Mouse (Mus musculus): ENCODE measurements at regions not wholly inside any gene's neighbourhood (a gene's known extent, or its start where the extent isn't known, plus 50 kb on each side); places are given as distances from the start of the nearest gene placed in this dataset.

- no peak overlapping the region for H3K27ac ChIP-seq (ENCODE audit: control insufficient read depth, low read depth, low read length)
- TF ChIP-seq TAL1 (IDR thresholded peaks at IDR 0.05; ENCODE audit: low read length) = no peak
- H3K9me3 ChIP-seq (replicated peaks; ENCODE audit: insufficient read depth, low read length) = no peaks in the 10 kb centered on the region
- H3K27me3 ChIP-seq (ENCODE audit: control insufficient read depth in 1 of 2, insufficient read depth in 2 of 2, low read length in 2 of 2) = no peaks in the 10 kb centered on the region
- H3K79me2 ChIP-seq (ENCODE audit: control insufficient read depth, insufficient read depth, low read length, poor library complexity) = no peaks in the 10 kb centered on the region
- no peak overlapping the region for H3K4me3 ChIP-seq (ENCODE audit: control insufficient read depth in 1 of 2, insufficient read depth in 1 of 2, low read depth in 2 of 2, low read length in 2 of 2)
- no peak overlapping the region for H3K9ac ChIP-seq (ENCODE audit: control insufficient read depth, low read depth, low read length, poor library complexity, severe bottlenecking)
- H3K4me1 ChIP-seq (ENCODE audit: control insufficient read depth in 1 of 2, insufficient read depth in 2 of 2, low read length in 2 of 2) = no peaks in the 10 kb centered on the region
- no peaks in the 10 kb centered on the region for H3K36me3 ChIP-seq (ENCODE audit: control insufficient read depth in 1 of 2, insufficient read depth in 2 of 2, low read length in 2 of 2)
- no peak for DNase-seq (ENCODE audit: low read depth, low spot score)
Observed at GRCm38 (mm10) chr1:18416297-18416732, 151.4 kb upstream of the Defb41 start.

GRCm38 (mm10) chr1:18415879-18416278, 150.9 kb upstream of the Defb41 start:
- H3K9me3 ChIP-seq (replicated peaks; ENCODE audit: insufficient read depth, low read length) = no peaks in the 10 kb centered on the region
- H3K9ac ChIP-seq (ENCODE audit: control insufficient read depth, low read depth, low read length, poor library complexity, severe bottlenecking) = no peak overlapping the region
- H3K27ac ChIP-seq (ENCODE audit: control insufficient read depth, low read depth, low read length) = no peak overlapping the region
- TF ChIP-seq JUND (IDR thresholded peaks at IDR 0.05; ENCODE audit: low read depth, low read length) = no peak
- no peak for TF ChIP-seq RAD21 (IDR thresholded peaks at IDR 0.05; ENCODE audit: low read depth, low read length)
- TF ChIP-seq MAZ (IDR thresholded peaks at IDR 0.05; ENCODE audit: low read depth, low read length) = no peak
- no peak for TF ChIP-seq NELFE (IDR thresholded peaks at IDR 0.05; ENCODE audit: low read depth, low read length)
- TF ChIP-seq ELF1 (IDR thresholded peaks at IDR 0.05; ENCODE audit: low read depth, low read length) = no peak
- TF ChIP-seq POLR2A (IDR thresholded peaks at IDR 0.05; ENCODE audit: control insufficient read depth in 1 of 2, insufficient read depth in 1 of 2, low read depth in 1 of 2, low read length in 2 of 2, poor library complexity in 1 of 2) = no peak
- TF ChIP-seq SIN3A (IDR thresholded peaks at IDR 0.05; ENCODE audit: low read length) = no peak
- no peak for TF ChIP-seq TCF12 (IDR thresholded peaks at IDR 0.05; ENCODE audit: low read depth, low read length)
- TF ChIP-seq MYB (IDR thresholded peaks at IDR 0.05; ENCODE audit: low read depth, low read length) = no peak
- DNase-seq (ENCODE audit: low read depth, low spot score) = no peak
- no peaks in the 10 kb centered on the region for H3K36me3 ChIP-seq (ENCODE audit: control insufficient read depth in 1 of 2, insufficient read depth in 2 of 2, low read length in 2 of 2)
- H3K79me2 ChIP-seq (ENCODE audit: control insufficient read depth, insufficient read depth, low read length, poor library complexity) = no peaks in the 10 kb centered on the region
- H3K4me3 ChIP-seq (ENCODE audit: control insufficient read depth in 1 of 2, insufficient read depth in 1 of 2, low read depth in 2 of 2, low read length in 2 of 2) = no peak overlapping the region
- H3K4me1 ChIP-seq (ENCODE audit: control insufficient read depth in 1 of 2, insufficient read depth in 2 of 2, low read length in 2 of 2) = no peaks in the 10 kb centered on the region
- no peaks in the 10 kb centered on the region for H3K27me3 ChIP-seq (ENCODE audit: control insufficient read depth in 1 of 2, insufficient read depth in 2 of 2, low read length in 2 of 2)

GRCm38 (mm10) chr1:18412746-18413145, 147.8 kb upstream of the Defb41 start:
- no peaks in the 10 kb centered on the region for H3K27me3 ChIP-seq (ENCODE audit: control insufficient read depth in 1 of 2, insufficient read depth in 2 of 2, low read length in 2 of 2)
- H3K36me3 ChIP-seq (ENCODE audit: control insufficient read depth in 1 of 2, insufficient read depth in 2 of 2, low read length in 2 of 2) = no peaks in the 10 kb centered on the region
- no peak overlapping the region for H3K4me3 ChIP-seq (ENCODE audit: control insufficient read depth in 1 of 2, insufficient read depth in 1 of 2, low read depth in 2 of 2, low read length in 2 of 2)
- H3K9ac ChIP-seq (ENCODE audit: control insufficient read depth, low read depth, low read length, poor library complexity, severe bottlenecking) = no peak overlapping the region
- no peaks in the 10 kb centered on the region for H3K9me3 ChIP-seq (replicated peaks; ENCODE audit: insufficient read depth, low read length)
- H3K4me1 ChIP-seq (ENCODE audit: control insufficient read depth in 1 of 2, insufficient read depth in 2 of 2, low read length in 2 of 2) = no peaks in the 10 kb centered on the region
- TF ChIP-seq SMC3 (IDR thresholded peaks at IDR 0.05; ENCODE audit: low read depth, low read length) (no peak), TBP (IDR thresholded peaks at IDR 0.05; ENCODE audit: low read depth, low read length) (no peak)
- H3K79me2 ChIP-seq (ENCODE audit: control insufficient read depth, insufficient read depth, low read length, poor library complexity) = no peaks in the 10 kb centered on the region
- no peak overlapping the region for H3K27ac ChIP-seq (ENCODE audit: control insufficient read depth, low read depth, low read length)
- DNase-seq (ENCODE audit: low read depth, low spot score) = no peak
